Mouse (Mus musculus): Measurements from ENCODE around the gene Tmem63c. TPM values are rescaled to one million over a fixed set of nuclear protein-coding genes. Genes with fewer than 3 reads are reported as not detected.

Gene Tmem63c
- polyA plus RNA-seq, 1 experiment from 2014 or later, result not detected

- ATAC-seq, result no peak
- WGBS (ENCODE audit: insufficient replicate concordance), result 69% methylated on average over 7 of the region's 7 CpGs
- Histone ChIP-seq H3K9ac (no peak overlapping the region), H3K27me3 (replicated peaks) (0 out of 2 replicates have a peak, but pooled peaks cover 6% of the 10 kb centered on the region), H3K4me3 (no peak overlapping the region), H3K36me3 (no peaks in the 10 kb centered on the region), H3K27ac (no peak overlapping the region), H3K4me2 (no peak overlapping the region), H3K4me1 (no peaks in the 10 kb centered on the region), H3K9me3 (replicated peaks) (no peaks in the 10 kb centered on the region)
Observed at GRCm38 (mm10) chr12:87002815-87003214, 18.3 kb upstream of the Tmem63c start.

GRCm38 (mm10) chr12:87003606-87004005 is 17.5 kb upstream of the Tmem63c start:
- no peak overlapping the region for H3K27ac ChIP-seq
- H3K4me3 ChIP-seq, result no peak overlapping the region
- no peaks in the 10 kb centered on the region for H3K4me1 ChIP-seq
- no peak for ATAC-seq
- H3K9me3 ChIP-seq (replicated peaks), result no peaks in the 10 kb centered on the region
- H3K27me3 ChIP-seq (replicated peaks), result 0 out of 2 replicates have a peak, but pooled peaks cover 9% of the 10 kb centered on the region
- WGBS (ENCODE audit: insufficient replicate concordance), result 34% methylated on average over 3 of the region's 3 CpGs
- H3K36me3 ChIP-seq, result no peaks in the 10 kb centered on the region
- no peak overlapping the region for H3K9ac ChIP-seq
- no peak overlapping the region for H3K4me2 ChIP-seq

GRCm38 (mm10) chr12:87004596-87004995 is 16.5 kb upstream of the Tmem63c start:
- Histone ChIP-seq H3K27me3 (replicated peaks) (peaks cover 14% of the 10 kb centered on the region), H3K4me2 (no peak overlapping the region), H3K4me1 (no peaks in the 10 kb centered on the region), H3K36me3 (no peaks in the 10 kb centered on the region), H3K9ac (no peak overlapping the region), H3K4me3 (no peak overlapping the region), H3K27ac (no peak overlapping the region), H3K9me3 (replicated peaks) (no peaks in the 10 kb centered on the region)
- ATAC-seq, result no peak
- 58% methylated on average over 4 of the region's 4 CpGs for WGBS (ENCODE audit: insufficient replicate concordance)

- peaks cover 19% of the 10 kb centered on the region for H3K27me3 ChIP-seq (replicated peaks)
- ATAC-seq, result no peak
- no peak overlapping the region for H3K4me2 ChIP-seq
- H3K9ac ChIP-seq, result no peak overlapping the region
- no peaks in the 10 kb centered on the region for H3K4me1 ChIP-seq
- H3K27ac ChIP-seq, result no peak overlapping the region
- H3K36me3 ChIP-seq, result no peaks in the 10 kb centered on the region
- WGBS (ENCODE audit: insufficient replicate concordance), result 33% methylated on average over 3 of the region's 3 CpGs
- H3K4me3 ChIP-seq, result no peak overlapping the region
- no peaks in the 10 kb centered on the region for H3K9me3 ChIP-seq (replicated peaks)
Observed at GRCm38 (mm10) chr12:87017041-87017440, 4.1 kb upstream of the Tmem63c start.

- 62% methylated on average over 2 of the region's 2 CpGs for WGBS (ENCODE audit: insufficient replicate concordance)
- H3K4me1 ChIP-seq, result no peaks in the 10 kb centered on the region
- H3K9ac ChIP-seq, result no peak overlapping the region
- H3K4me3 ChIP-seq, result no peak overlapping the region
- no peaks in the 10 kb centered on the region for H3K9me3 ChIP-seq (replicated peaks)
- H3K36me3 ChIP-seq, result no peaks in the 10 kb centered on the region
- peaks cover 26% of the 10 kb centered on the region for H3K27me3 ChIP-seq (replicated peaks)
- no peak overlapping the region for H3K4me2 ChIP-seq
- no peak for ATAC-seq
- no peak overlapping the region for H3K27ac ChIP-seq
Observed at GRCm38 (mm10) chr12:87018756-87019155, 2.4 kb upstream of the Tmem63c start.

GRCm38 (mm10) chr12:87022006-87022405 is 866 bp downstream of the Tmem63c start:
- H3K9ac ChIP-seq, result no peak overlapping the region
- no peaks in the 10 kb centered on the region for H3K36me3 ChIP-seq
- H3K9me3 ChIP-seq (replicated peaks), result no peaks in the 10 kb centered on the region
- no peak overlapping the region for H3K27ac ChIP-seq
- no peak overlapping the region for H3K4me3 ChIP-seq
- ATAC-seq, result no peak
- H3K4me2 ChIP-seq, result no peak overlapping the region
- peaks cover 9% of the 10 kb centered on the region for H3K4me1 ChIP-seq
- peaks cover 53% of the 10 kb centered on the region for H3K27me3 ChIP-seq (replicated peaks)
- WGBS (ENCODE audit: insufficient replicate concordance), result 67% methylated on average over 2 of the region's 2 CpGs

- WGBS (ENCODE audit: insufficient replicate concordance), result 50% methylated on average over 3 of the region's 3 CpGs
- Histone ChIP-seq H3K4me3 (no peak overlapping the region), H3K4me2 (no peak overlapping the region), H3K27me3 (replicated peaks) (peaks cover 68% of the 10 kb centered on the region), H3K36me3 (no peaks in the 10 kb centered on the region), H3K4me1 (peaks cover 9% of the 10 kb centered on the region), H3K9ac (no peak overlapping the region), H3K9me3 (replicated peaks) (no peaks in the 10 kb centered on the region), H3K27ac (no peak overlapping the region)
- ATAC-seq, result no peak
Observed at GRCm38 (mm10) chr12:87023456-87023855, 2.3 kb downstream of the Tmem63c start.

- Histone ChIP-seq H3K36me3 (no peaks in the 10 kb centered on the region), H3K9me3 (replicated peaks) (no peaks in the 10 kb centered on the region), H3K4me3 (no peak overlapping the region), H3K4me2 (peak overlapping the region; percentile 35; the same call in 1 of the 2 replicates), H3K27ac (no peak overlapping the region), H3K27me3 (replicated peaks) (peaks cover 76% of the 10 kb centered on the region), H3K4me1 (peaks cover 9% of the 10 kb centered on the region), H3K9ac (no peak overlapping the region)
- WGBS (ENCODE audit: insufficient replicate concordance), result 7% methylated on average over 30 of the region's 30 CpGs
- peak; percentile 49 for ATAC-seq
Observed at GRCm38 (mm10) chr12:87026109-87026870, 5.2 kb downstream of the Tmem63c start.

GRCm38 (mm10) chr12:87026871-87027240 is 5.7 kb downstream of the Tmem63c start:
- Histone ChIP-seq H3K9me3 (replicated peaks) (no peaks in the 10 kb centered on the region), H3K36me3 (no peaks in the 10 kb centered on the region), H3K4me2 (no peak overlapping the region), H3K9ac (no peak overlapping the region), H3K4me1 (peaks cover 9% of the 10 kb centered on the region), H3K4me3 (no peak overlapping the region), H3K27ac (no peak overlapping the region), H3K27me3 (replicated peaks) (peaks cover 70% of the 10 kb centered on the region)
- WGBS (ENCODE audit: insufficient replicate concordance), result 23% methylated on average over 8 of the region's 8 CpGs
- ATAC-seq, result no peak

- H3K4me1 ChIP-seq, result peaks cover 9% of the 10 kb centered on the region
- H3K4me2 ChIP-seq, result no peak overlapping the region
- no peaks in the 10 kb centered on the region for H3K9me3 ChIP-seq (replicated peaks)
- H3K9ac ChIP-seq, result no peak overlapping the region
- no peak overlapping the region for H3K4me3 ChIP-seq
- no peak overlapping the region for H3K27ac ChIP-seq
- peaks cover 66% of the 10 kb centered on the region for H3K27me3 ChIP-seq (replicated peaks)
- 46% methylated on average over 5 of the region's 5 CpGs for WGBS (ENCODE audit: insufficient replicate concordance)
- H3K36me3 ChIP-seq, result no peaks in the 10 kb centered on the region
- ATAC-seq, result no peak
Observed at GRCm38 (mm10) chr12:87027391-87027790, 6.3 kb downstream of the Tmem63c start.

- 44% methylated on average over 2 of the region's 2 CpGs for WGBS (ENCODE audit: insufficient replicate concordance)
- H3K9ac ChIP-seq, result no peak overlapping the region
- H3K9me3 ChIP-seq (replicated peaks), result no peaks in the 10 kb centered on the region
- no peak for ATAC-seq
- H3K4me2 ChIP-seq, result no peak overlapping the region
- peaks cover 63% of the 10 kb centered on the region for H3K27me3 ChIP-seq (replicated peaks)
- no peak overlapping the region for H3K4me3 ChIP-seq
- H3K36me3 ChIP-seq, result no peaks in the 10 kb centered on the region
- peaks cover 9% of the 10 kb centered on the region for H3K4me1 ChIP-seq
- no peak overlapping the region for H3K27ac ChIP-seq
Observed at GRCm38 (mm10) chr12:87028068-87028467, 6.9 kb downstream of the Tmem63c start.

- 53% methylated on average over 5 of the region's 5 CpGs for WGBS (ENCODE audit: insufficient replicate concordance)
- Histone ChIP-seq H3K9me3 (replicated peaks) (no peaks in the 10 kb centered on the region), H3K4me3 (no peak overlapping the region), H3K27ac (no peak overlapping the region), H3K4me1 (peaks cover 9% of the 10 kb centered on the region), H3K36me3 (no peaks in the 10 kb centered on the region), H3K9ac (no peak overlapping the region), H3K27me3 (replicated peaks) (peaks cover 51% of the 10 kb centered on the region), H3K4me2 (no peak overlapping the region)
- ATAC-seq, result no peak
Observed at GRCm38 (mm10) chr12:87029251-87029976, 8.3 kb downstream of the Tmem63c start.
